Mouse (Mus musculus) bone marrow, adult 2 months (tissue): ENCODE data around the gene Trmt1.

Source experiments
- CTCF ChIP-seq: fragments of 200-500 bp; IDR thresholded peaks from 2 replicates; pipeline ENCODE4 v1.5.1; 2011; ENCODE audit warnings: low read length, control low read depth; ENCODE audit not compliant: control insufficient read depth, insufficient read depth
- POLR2A ChIP-seq: fragments of 200-500 bp; IDR thresholded peaks from 2 replicates; pipeline ENCODE4 v1.6.1; 2011; ENCODE audit warnings: low read depth, mild to moderate bottlenecking, control low read depth, low read length, borderline replicate concordance; ENCODE audit not compliant: control insufficient read depth

GRCm38 (mm10) chr8:84640010-84640588, 46.0 kb upstream of the Trmt1 start:
- TF ChIP-seq CTCF (no peak), POLR2A (no peak)
